Mouse (Mus musculus): ENCODE data around the gene Macrod1. TPM values are rescaled to one million over a fixed set of nuclear protein-coding genes. Genes with fewer than 3 reads are reported as not detected.
A peak's percentile ranks its signal among the peaks of the same experiment; 100 is the strongest.

Gene Macrod1
- polyA plus RNA-seq (2015; fragmentation: Nextera tagmentation; extraction: Ambion mirVana): 32.0 and 32.9 TPM in 2 replicates

GRCm38 (mm10) chr19:7056248-7057087 lies at the start of gene Macrod1:
TSS of gene Macrod1 (plus strand) at chr19:7056810.
- WGBS: 1% methylated on average over 72 of the region's 72 CpGs
- ATAC-seq (ENCODE audit: extremely low read depth, insufficient number of reproducible peaks, low FRiP score, low TSS enrichment): peak; percentile 50

GRCm38 (mm10) chr19:7006892-7007593 lies 49.6 kb upstream of the Macrod1 start:
- Histone ChIP-seq H3K27ac (replicated peaks) (no peak overlapping the region), H3K4me3 (no peak overlapping the region), H3K4me2 (no peak overlapping the region), H3K9ac (no peak overlapping the region), H3K9me3 (no peaks in the 10 kb centered on the region), H3K4me1 (peaks cover 7% of the 10 kb centered on the region; the same call in 1 of the 2 replicates), H3K27me3 (replicated peaks) (no peaks in the 10 kb centered on the region), H3K36me3 (no peaks in the 10 kb centered on the region)
- 77% methylated on average over 9 of the region's 9 CpGs for WGBS
- no peak for ATAC-seq (ENCODE audit: extremely low read depth, insufficient number of reproducible peaks, low FRiP score, low TSS enrichment)

More at GRCm38 (mm10) chr19:7056248-7057087, at the start of gene Macrod1:
- peak within 1 kb of the TSS; percentile 84 for H3K9ac ChIP-seq
- H3K9me3 ChIP-seq: no peaks in the 10 kb centered on the region
- peak within 1 kb of the TSS; percentile 100 for H3K4me2 ChIP-seq
- H3K4me1 ChIP-seq: peaks cover 38% of the 10 kb centered on the region
- peak within 1 kb of the TSS; percentile 76 for H3K4me3 ChIP-seq
- peak within 1 kb of the TSS; percentile 87 for H3K27ac ChIP-seq (replicated peaks)
- no peaks in the 10 kb centered on the region for H3K36me3 ChIP-seq
- H3K27me3 ChIP-seq (replicated peaks): no peaks in the 10 kb centered on the region

GRCm38 (mm10) chr19:7012426-7012825 lies 44.2 kb upstream of the Macrod1 start:
- Histone ChIP-seq H3K9ac (no peak overlapping the region), H3K4me1 (no peaks in the 10 kb centered on the region), H3K27ac (replicated peaks) (no peak overlapping the region), H3K4me3 (no peak overlapping the region), H3K36me3 (no peaks in the 10 kb centered on the region), H3K4me2 (no peak overlapping the region), H3K9me3 (no peaks in the 10 kb centered on the region), H3K27me3 (replicated peaks) (no peaks in the 10 kb centered on the region)
- WGBS: 77% methylated on average over 4 of the region's 4 CpGs
- ATAC-seq (ENCODE audit: extremely low read depth, insufficient number of reproducible peaks, low FRiP score, low TSS enrichment): no peak

GRCm38 (mm10) chr19:7013984-7014383 lies 42.6 kb upstream of the Macrod1 start:
- H3K36me3 ChIP-seq: peaks cover 9% of the 10 kb centered on the region
- no peaks in the 10 kb centered on the region for H3K27me3 ChIP-seq (replicated peaks)
- H3K9ac ChIP-seq: no peak overlapping the region
- no peak overlapping the region for H3K4me3 ChIP-seq
- H3K4me1 ChIP-seq: peaks cover 13% of the 10 kb centered on the region
- ATAC-seq (ENCODE audit: extremely low read depth, insufficient number of reproducible peaks, low FRiP score, low TSS enrichment): no peak
- H3K27ac ChIP-seq (replicated peaks): no peak overlapping the region
- H3K4me2 ChIP-seq: no peak overlapping the region
- H3K9me3 ChIP-seq: no peaks in the 10 kb centered on the region
- 79% methylated on average over 9 of the region's 9 CpGs for WGBS

GRCm38 (mm10) chr19:7014481-7015135 lies 42.0 kb upstream of the Macrod1 start:
- 83% methylated on average over 20 of the region's 20 CpGs for WGBS
- Histone ChIP-seq H3K4me1 (peaks cover 17% of the 10 kb centered on the region), H3K9me3 (no peaks in the 10 kb centered on the region), H3K27ac (replicated peaks) (no peak overlapping the region), H3K27me3 (replicated peaks) (no peaks in the 10 kb centered on the region), H3K9ac (no peak overlapping the region), H3K36me3 (peaks cover 15% of the 10 kb centered on the region), H3K4me2 (no peak overlapping the region), H3K4me3 (no peak overlapping the region)
- no peak for ATAC-seq (ENCODE audit: extremely low read depth, insufficient number of reproducible peaks, low FRiP score, low TSS enrichment)

- 56% methylated on average over 12 of the region's 12 CpGs for WGBS
- Histone ChIP-seq H3K4me3 (peak overlapping the region; percentile 10), H3K27me3 (replicated peaks) (no peaks in the 10 kb centered on the region), H3K9ac (no peak overlapping the region), H3K36me3 (peaks cover 47% of the 10 kb centered on the region), H3K9me3 (no peaks in the 10 kb centered on the region), H3K27ac (replicated peaks) (peak overlapping the region; percentile 54; the same call in 1 of the 2 replicates), H3K4me2 (peak overlapping the region; percentile 36; the same call in 1 of the 2 replicates), H3K4me1 (peaks cover 17% of the 10 kb centered on the region)
- ATAC-seq (ENCODE audit: extremely low read depth, insufficient number of reproducible peaks, low FRiP score, low TSS enrichment): no peak
Measured at GRCm38 (mm10) chr19:7017541-7018457, 38.8 kb upstream of the Macrod1 start.

- H3K27ac ChIP-seq (replicated peaks): peak overlapping the region; percentile 54
- peaks cover 17% of the 10 kb centered on the region for H3K4me1 ChIP-seq
- no peaks in the 10 kb centered on the region for H3K27me3 ChIP-seq (replicated peaks)
- H3K4me3 ChIP-seq: peak overlapping the region; percentile 10
- H3K4me2 ChIP-seq: peak overlapping the region; percentile 36; the same call in 1 of the 2 replicates
- H3K9me3 ChIP-seq: no peaks in the 10 kb centered on the region
- H3K36me3 ChIP-seq: peaks cover 55% of the 10 kb centered on the region
- 85% methylated on average over 11 of the region's 11 CpGs for WGBS
- peak overlapping the region; percentile 25; the same call in 1 of the 2 replicates for H3K9ac ChIP-seq
- no peak for ATAC-seq (ENCODE audit: extremely low read depth, insufficient number of reproducible peaks, low FRiP score, low TSS enrichment)
Measured at GRCm38 (mm10) chr19:7018546-7018945, 38.1 kb upstream of the Macrod1 start.

GRCm38 (mm10) chr19:7019191-7019590 lies 37.4 kb upstream of the Macrod1 start, which contains the start of gene Fermt3:
TSS of gene Fermt3 (minus strand) at chr19:7019469.
- H3K9me3 ChIP-seq: no peaks in the 10 kb centered on the region
- no peak for ATAC-seq (ENCODE audit: extremely low read depth, insufficient number of reproducible peaks, low FRiP score, low TSS enrichment)
- H3K27me3 ChIP-seq (replicated peaks): no peaks in the 10 kb centered on the region
- H3K36me3 ChIP-seq: peaks cover 61% of the 10 kb centered on the region
- H3K4me2 ChIP-seq: peak within 1 kb of the TSS; percentile 36; the same call in 1 of the 2 replicates
- H3K27ac ChIP-seq (replicated peaks): peak within 1 kb of the TSS; percentile 54
- 56% methylated on average over 5 of the region's 5 CpGs for WGBS
- peak within 1 kb of the TSS; percentile 25; the same call in 1 of the 2 replicates for H3K9ac ChIP-seq
- peak within 1 kb of the TSS; percentile 10 for H3K4me3 ChIP-seq
- H3K4me1 ChIP-seq: peaks cover 17% of the 10 kb centered on the region

- 38% methylated on average over 3 of the region's 3 CpGs for WGBS
- peaks cover 17% of the 10 kb centered on the region for H3K4me1 ChIP-seq
- peaks cover 72% of the 10 kb centered on the region for H3K36me3 ChIP-seq
- H3K27me3 ChIP-seq (replicated peaks): no peaks in the 10 kb centered on the region
- no peak overlapping the region for H3K4me2 ChIP-seq
- ATAC-seq (ENCODE audit: extremely low read depth, insufficient number of reproducible peaks, low FRiP score, low TSS enrichment): no peak
- peak overlapping the region; percentile 46; the same call in 1 of the 2 replicates for H3K27ac ChIP-seq (replicated peaks)
- no peak overlapping the region for H3K9ac ChIP-seq
- no peaks in the 10 kb centered on the region for H3K9me3 ChIP-seq
- H3K4me3 ChIP-seq: no peak overlapping the region
Measured at GRCm38 (mm10) chr19:7020224-7020641, 36.4 kb upstream of the Macrod1 start.

GRCm38 (mm10) chr19:7029531-7029930 lies 27.1 kb upstream of the Macrod1 start:
- Histone ChIP-seq H3K4me3 (no peak overlapping the region), H3K9ac (no peak overlapping the region), H3K36me3 (peaks cover 98% of the 10 kb centered on the region), H3K4me2 (no peak overlapping the region), H3K27me3 (replicated peaks) (no peaks in the 10 kb centered on the region), H3K9me3 (no peaks in the 10 kb centered on the region), H3K4me1 (no peaks in the 10 kb centered on the region), H3K27ac (replicated peaks) (no peak overlapping the region)
- WGBS: 92% methylated on average over 5 of the region's 5 CpGs
- no peak for ATAC-seq (ENCODE audit: extremely low read depth, insufficient number of reproducible peaks, low FRiP score, low TSS enrichment)
